ENCODE assay signal across 21 mouse cellular contexts in genomic region chr9:59948691-59949250, GRCm38 (mm10). TPM values are rescaled to one million over a fixed set of nuclear protein-coding genes. Genes with fewer than 3 reads are reported as not detected.
DNase-seq lines count a peak whose midpoint lies in the region; ATAC-seq and TF ChIP-seq lines count a peak whose summit lies in the region.
"Had no signal": no experiment of that assay in that cellular context is flagged by ENCODE, and none has a peak within 500 bp of the region (broad histone marks: within the 10 kb centered on the region; RNA-seq: fewer than 3 reads in every experiment).

No protein-coding gene starts in this region.

- ATAC-seq in intestine, embryonic 16.5 days: no peak
- ATAC-seq: forebrain, embryonic 13.5 days; forebrain, postnatal 0 days had no signal

- peak overlapping the region; percentile 34 for H3K4me2 ChIP-seq in intestine, embryonic 16.5 days (ENCODE audit: low read depth, low read length)
- H3K4me2 ChIP-seq: embryonic facial prominence, embryonic 13.5 days; forebrain, embryonic 13.5 days; heart, embryonic 11.5 days; heart, embryonic 15.5 days; hindbrain, embryonic 14.5 days had no signal

- H3K9ac ChIP-seq in intestine, embryonic 16.5 days (ENCODE audit: low read depth, low read length): peak overlapping the region; percentile 41; the same call in 1 of the 2 replicates
- H3K9ac ChIP-seq: embryonic facial prominence, embryonic 13.5 days; forebrain, embryonic 13.5 days; forebrain, postnatal 0 days; heart, embryonic 15.5 days; hindbrain, embryonic 14.5 days had no signal

- H3K4me1 ChIP-seq in E14TG2a.4 (replicated peaks; ENCODE audit: low read depth, low read length): peaks cover 31% of the 10 kb centered on the region
- peaks cover 38% of the 10 kb centered on the region for H3K4me1 ChIP-seq in intestine, embryonic 16.5 days (ENCODE audit: control insufficient read depth, insufficient read depth, low read length)
- H3K4me1 ChIP-seq: forebrain, embryonic 13.5 days had no signal

- peak overlapping the region; percentile 74 for H3K27ac ChIP-seq in intestine, embryonic 16.5 days (ENCODE audit: low read length)
- H3K27ac ChIP-seq: embryonic facial prominence, embryonic 13.5 days; forebrain, embryonic 13.5 days; heart, adult 2 months; heart, embryonic 15.5 days; hindbrain, embryonic 10.5 days; hindbrain, embryonic 14.5 days had no signal

- H3K36me3 ChIP-seq in E14TG2a.4 (ENCODE audit: insufficient read depth, low read length): no peaks in the 10 kb centered on the region
- no peaks in the 10 kb centered on the region for H3K36me3 ChIP-seq in intestine, embryonic 16.5 days (ENCODE audit: control insufficient read depth, insufficient read depth, low read length)
- H3K36me3 ChIP-seq: embryonic facial prominence, embryonic 13.5 days; heart, embryonic 15.5 days; hindbrain, embryonic 10.5 days had no signal

- peaks cover 42% of the 10 kb centered on the region for H3K27me3 ChIP-seq in E14TG2a.4 (ENCODE audit: insufficient read depth, low read length)
- H3K27me3 ChIP-seq in intestine, embryonic 16.5 days (replicated peaks; ENCODE audit: control insufficient read depth, insufficient read depth, low read length): no peaks in the 10 kb centered on the region
- H3K27me3 ChIP-seq: CH12.LX; embryonic facial prominence, embryonic 13.5 days; forebrain, embryonic 13.5 days; heart, embryonic 15.5 days had no signal

- DNase-seq in cerebellum, postnatal 10 days: peak; percentile 81 to 84
- DNase-seq in cerebellum, adult 9-10 months: no peak
- peak; percentile 5 for DNase-seq in kidney, postnatal 10 days
- DNase-seq in kidney, postnatal 4 days: no peak
- DNase-seq in neural tube, embryonic 10.5 days (ENCODE audit: extremely low spot score, low spot score): no peak
- no peak for DNase-seq in lung, postnatal 10 days
- DNase-seq: adrenal gland, adult 2 months; adrenal gland, postnatal 25 days; forebrain, postnatal 0 days; gastrocnemius, postnatal 36 days; kidney, adult 11 months had no signal

- WGBS in intestine, embryonic 16.5 days: 84% methylated on average over 17 of the region's 17 CpGs

- TF ChIP-seq CTCF in E14TG2a.4 (conservative IDR thresholded peaks at IDR 0.05; ENCODE audit: low read length): no peak

- H3K9me3 ChIP-seq in E14TG2a.4 (ENCODE audit: low read length): no peaks in the 10 kb centered on the region
- no peaks in the 10 kb centered on the region for H3K9me3 ChIP-seq in intestine, embryonic 16.5 days (ENCODE audit: control insufficient read depth, low read length)
- H3K9me3 ChIP-seq: embryonic facial prominence, embryonic 13.5 days; forebrain, embryonic 13.5 days; heart, embryonic 15.5 days; hindbrain, embryonic 10.5 days had no signal

- H3K4me3 ChIP-seq in E14TG2a.4 (replicated peaks; ENCODE audit: low read length): peak overlapping the region; percentile 32; the same call in 1 of the 2 replicates
- peak overlapping the region; percentile 22 for H3K4me3 ChIP-seq in intestine, embryonic 16.5 days (ENCODE audit: low read length)
- H3K4me3 ChIP-seq: embryonic facial prominence, embryonic 13.5 days; forebrain, embryonic 13.5 days; heart, adult 2 months; heart, embryonic 15.5 days; hindbrain, embryonic 10.5 days had no signal

RNA-seq across cellular contexts. Expression of gene Nr2e3, which starts 11.7 kb away (rescaled TPM):
- polyA plus RNA-seq in intestine, embryonic 16.5 days (2015; fragmentation: Nextera tagmentation; extraction: Ambion mirVana): 16.9 and 21.2 TPM in 2 replicates
- polyA plus RNA-seq: adrenal gland, adult 2 months; forebrain, embryonic 13.5 days; forebrain, postnatal 0 days; heart, adult 2 months; heart, embryonic 11.5 days; heart, embryonic 15.5 days; hindbrain, embryonic 10.5 days; hindbrain, embryonic 14.5 days had no signal

Comparison
In these comparisons a context has a peak if more than half of its experiments do, and no peak if none do; other contexts are left out.
1. DNase-seq: peak in cerebellum, postnatal 10 days (2 of 2) and kidney, postnatal 10 days (single experiment); none in cerebellum, adult 9-10 months (single experiment), kidney, postnatal 4 days (0 of 2), neural tube, embryonic 10.5 days (single experiment) and lung, postnatal 10 days (single experiment).